Mouse (Mus musculus): Measurements from ENCODE around the gene Zic1.

GRCm38 (mm10) chr9:91370191-91370708 lies 4.6 kb upstream of the Zic1 start:
- TF ChIP-seq CTCF (IDR thresholded peaks at IDR 0.05; ENCODE audit: borderline replicate concordance, control insufficient read depth, extremely low read depth, insufficient read depth, low read length, poor library complexity) (no peak), POLR2A (IDR thresholded peaks at IDR 0.05; ENCODE audit: control insufficient read depth, extremely low read depth, insufficient read depth, low read length, poor library complexity) (no peak)
